Mouse (Mus musculus): ENCODE data around the gene Pdlim4.
"Not testable (repeated sequence)": the region's sequence is repeated elsewhere in the genome, so short reads cannot be mapped to it uniquely, and the experiment has no call there.

Pdlim4 gene

DNA sequence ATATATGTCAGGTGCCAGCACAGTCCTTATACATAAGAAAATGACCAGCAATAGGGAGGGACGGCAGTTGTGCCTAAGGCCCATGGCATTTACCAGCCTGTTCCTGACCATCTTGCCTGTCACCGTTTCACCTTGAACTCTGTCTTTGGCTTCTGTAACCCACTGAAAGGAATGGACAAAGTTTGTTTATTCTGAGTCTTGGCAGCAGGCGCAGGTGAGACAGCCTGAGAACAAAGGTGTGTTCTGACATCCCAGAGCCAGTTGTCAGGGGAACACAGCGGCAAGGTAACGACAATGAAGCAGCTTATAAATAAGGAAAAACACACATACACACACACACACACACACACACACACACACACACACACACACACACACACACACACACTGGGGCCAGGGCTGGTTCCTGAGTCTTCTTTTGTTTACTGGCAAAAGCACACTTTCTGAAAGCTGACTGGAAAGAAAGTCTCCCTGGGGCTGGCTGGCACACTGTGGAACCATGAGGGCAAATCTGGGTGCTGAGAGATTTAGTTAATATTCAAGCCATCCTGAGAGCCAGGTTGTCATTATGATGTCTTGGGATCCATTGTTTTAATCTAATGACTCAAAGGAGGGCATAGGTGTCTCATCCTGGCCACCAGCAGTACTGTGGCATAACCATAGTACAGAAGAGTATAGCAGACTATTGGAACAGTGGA lies 47.3 kb downstream of the Pdlim4 start:
- DNase-seq (ENCODE audit: extremely low read depth, low read depth, low spot score) = no peak

DNA sequence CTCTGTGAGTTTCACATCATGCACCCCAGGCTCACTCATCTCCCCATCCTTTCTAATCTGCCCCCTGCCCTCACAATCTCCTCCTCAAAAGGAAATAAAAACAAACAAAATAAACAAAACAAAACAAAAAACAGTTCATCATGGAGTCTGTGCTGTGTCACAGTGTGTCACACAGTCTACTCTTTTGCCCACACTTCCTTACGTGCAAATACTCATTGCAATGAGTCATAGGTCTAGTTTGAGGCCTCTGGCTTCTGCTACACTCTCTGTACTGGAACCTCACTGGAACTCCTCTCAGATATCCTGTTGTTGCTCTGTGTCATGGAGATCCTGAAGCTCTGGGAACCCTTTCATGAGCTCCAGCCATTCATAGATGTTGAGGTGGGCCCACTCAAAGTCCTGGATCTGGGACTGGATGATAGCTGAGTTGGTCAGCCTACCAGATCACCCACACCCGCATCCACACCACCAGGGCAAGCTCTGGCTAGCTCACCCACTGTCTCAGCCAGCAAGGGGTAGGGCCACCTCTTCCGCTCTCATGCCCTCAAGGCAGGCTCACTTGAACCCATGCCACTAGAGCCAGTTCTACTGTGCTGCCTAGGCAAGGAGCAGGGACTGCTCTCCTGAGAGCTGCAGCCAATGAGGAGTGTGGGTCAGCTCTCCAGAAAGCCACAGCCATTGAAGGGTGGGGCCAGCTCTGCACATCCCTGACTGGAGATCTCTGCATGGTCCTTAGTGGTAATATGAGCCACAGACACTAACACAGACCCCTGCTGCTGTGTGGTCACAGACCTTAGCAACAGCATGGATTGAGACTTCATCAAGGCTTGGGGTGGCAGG lies 49.7 kb downstream of the Pdlim4 start:
- DNase-seq (ENCODE audit: extremely low read depth, low read depth, low spot score) = no peak

DNA sequence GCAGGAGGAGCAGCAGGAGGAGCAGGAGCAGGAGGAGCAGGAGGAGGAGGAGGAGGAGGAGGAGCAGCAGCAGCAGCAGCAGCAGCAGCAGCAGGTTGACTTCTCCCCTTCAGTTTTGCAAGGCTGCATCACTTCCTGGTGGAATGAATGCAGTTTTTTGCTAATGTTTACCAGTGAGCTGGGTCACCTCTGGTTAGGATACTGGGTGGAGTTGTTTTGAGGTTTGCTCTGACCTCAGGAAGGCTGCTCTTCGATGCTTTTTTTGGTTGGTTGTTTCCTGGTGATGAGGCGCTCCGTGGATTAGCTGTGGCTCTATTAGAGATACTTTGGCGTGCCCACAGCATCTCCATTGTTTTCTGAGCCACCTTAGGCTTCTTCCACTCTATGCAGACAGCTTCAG lies 51.2 kb downstream of the Pdlim4 start:
- DNase-seq (ENCODE audit: extremely low read depth, low read depth, low spot score) = no peak

DNA sequence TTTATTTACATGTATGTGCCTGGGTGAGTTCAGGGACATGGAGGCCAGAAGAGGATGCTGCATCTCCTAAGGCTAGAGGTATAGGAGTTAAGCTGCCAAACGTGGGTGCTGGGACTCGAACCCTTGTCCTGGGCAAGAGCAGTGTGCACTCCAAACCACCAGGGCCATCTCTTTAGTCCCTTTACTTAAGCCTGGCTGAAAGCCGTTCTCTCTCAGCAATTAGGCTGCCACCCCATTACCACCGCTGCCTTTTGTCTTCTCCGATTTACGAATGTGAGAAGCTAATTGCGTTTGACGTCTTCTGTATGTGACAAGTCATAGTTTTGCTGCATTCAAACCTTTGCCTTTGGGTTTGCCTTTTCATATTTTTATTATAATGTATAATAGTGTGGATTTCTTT lies 52.8 kb downstream of the Pdlim4 start:
- no peak for DNase-seq (ENCODE audit: extremely low read depth, low read depth, low spot score)

DNA sequence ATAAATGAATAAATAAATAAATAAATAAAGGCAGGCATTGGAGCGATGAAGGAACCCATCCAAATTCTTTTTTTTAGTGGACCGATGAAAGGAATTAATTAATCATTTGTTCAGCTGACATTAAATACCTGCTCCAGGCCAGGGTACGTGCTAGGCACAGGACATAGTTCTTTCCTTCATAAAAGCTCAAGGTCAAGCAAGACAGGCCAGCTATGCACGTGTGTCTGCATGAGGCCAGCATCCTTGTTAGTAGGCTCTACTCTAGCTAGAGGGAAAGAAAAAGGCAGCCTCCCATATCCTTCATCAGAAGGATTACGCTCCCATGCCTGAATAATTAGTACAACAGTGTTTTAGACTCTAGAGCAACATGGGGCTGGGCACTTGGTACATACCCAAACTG lies 55.9 kb downstream of the Pdlim4 start:
- no peak for DNase-seq (ENCODE audit: extremely low read depth, low read depth, low spot score)

DNA sequence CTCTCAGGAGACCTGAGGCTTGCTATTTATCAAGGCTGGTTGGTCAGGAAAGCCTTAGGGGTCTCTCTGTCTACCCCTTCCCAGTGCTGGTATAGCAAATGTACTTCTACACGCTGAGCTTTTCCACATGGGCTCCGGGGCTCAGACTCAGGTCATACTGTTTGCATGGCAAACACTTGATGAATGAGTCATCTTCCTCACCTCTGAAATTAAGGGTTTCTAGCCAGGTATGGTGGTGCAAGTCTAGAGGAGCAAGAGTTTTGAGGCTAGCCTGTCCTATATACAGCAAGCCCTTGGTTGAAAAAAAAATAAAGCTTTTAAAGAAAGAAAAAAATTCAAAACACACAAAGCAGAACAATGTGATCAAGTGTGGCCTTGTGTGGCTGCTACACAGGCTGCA lies 57.6 kb downstream of the Pdlim4 start:
- no peak for DNase-seq (ENCODE audit: extremely low read depth, low read depth, low spot score)

DNA sequence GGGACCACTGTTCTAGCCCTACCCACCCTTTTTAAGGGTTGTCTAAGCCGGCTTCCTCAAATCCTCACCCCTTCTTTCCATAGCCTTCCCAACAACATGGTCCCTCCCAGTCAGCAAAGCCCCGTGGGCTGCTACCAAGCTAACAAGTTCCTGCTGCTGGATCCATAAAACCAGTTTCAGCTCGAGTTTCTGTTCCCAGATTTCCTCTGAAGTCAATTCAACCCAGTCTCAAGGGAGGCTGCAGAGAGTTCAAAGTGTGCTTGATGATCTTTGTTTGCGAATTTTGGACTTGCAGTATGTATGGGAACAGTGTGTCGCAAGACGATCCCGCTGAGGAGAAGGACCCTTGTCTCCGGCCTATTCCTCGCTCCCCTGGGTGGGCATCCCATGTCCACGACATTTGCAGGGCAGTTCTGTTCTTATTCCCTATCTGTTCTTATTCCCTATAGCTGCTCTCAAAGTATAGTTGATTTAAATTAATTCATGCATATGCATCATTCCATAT lies 60.3 kb downstream of the Pdlim4 start:
- DNase-seq (ENCODE audit: extremely low read depth, low read depth, low spot score) = no peak

DNA sequence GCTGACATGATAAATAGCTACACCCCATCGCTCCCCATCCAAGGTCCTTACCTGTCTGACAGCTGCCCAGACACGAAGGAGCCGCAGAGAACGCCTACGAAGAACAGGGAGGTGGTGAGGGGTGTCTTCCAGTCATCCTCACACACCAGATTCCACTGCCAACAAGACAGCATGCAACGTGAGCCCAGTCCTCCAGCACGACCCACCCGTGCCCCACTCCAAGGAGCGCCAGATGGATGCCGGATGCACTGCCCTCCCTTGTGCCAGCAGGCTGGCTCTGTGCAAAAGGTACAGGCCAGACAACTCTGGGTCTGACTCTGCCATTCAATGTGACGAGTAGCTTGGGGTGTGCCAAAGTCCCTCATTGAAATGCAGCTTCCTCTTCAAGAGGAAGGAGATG lies 61.1 kb downstream of the Pdlim4 start:
- DNase-seq (ENCODE audit: extremely low read depth, low read depth, low spot score) = no peak

DNA sequence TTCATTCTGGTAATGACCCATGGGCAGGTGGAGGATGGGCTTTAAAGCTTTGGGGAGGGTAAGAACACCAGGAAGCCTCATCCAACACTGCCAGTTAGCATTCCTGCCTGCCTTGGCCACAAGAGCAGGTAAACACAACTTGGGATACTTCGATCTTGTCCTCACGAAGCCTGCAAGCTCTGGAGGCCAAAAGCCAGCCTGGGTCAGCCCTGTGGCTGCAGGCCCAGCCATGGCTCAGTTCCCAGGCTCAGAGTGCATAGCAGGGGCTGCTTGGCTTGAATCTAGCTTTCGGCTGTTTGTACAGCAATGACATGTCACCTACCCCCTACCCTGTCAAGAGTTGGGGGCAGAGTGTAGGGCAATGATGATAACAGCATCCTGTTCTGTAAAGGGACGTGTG lies 61.9 kb downstream of the Pdlim4 start:
- DNase-seq (ENCODE audit: extremely low read depth, low read depth, low spot score) = no peak

DNA sequence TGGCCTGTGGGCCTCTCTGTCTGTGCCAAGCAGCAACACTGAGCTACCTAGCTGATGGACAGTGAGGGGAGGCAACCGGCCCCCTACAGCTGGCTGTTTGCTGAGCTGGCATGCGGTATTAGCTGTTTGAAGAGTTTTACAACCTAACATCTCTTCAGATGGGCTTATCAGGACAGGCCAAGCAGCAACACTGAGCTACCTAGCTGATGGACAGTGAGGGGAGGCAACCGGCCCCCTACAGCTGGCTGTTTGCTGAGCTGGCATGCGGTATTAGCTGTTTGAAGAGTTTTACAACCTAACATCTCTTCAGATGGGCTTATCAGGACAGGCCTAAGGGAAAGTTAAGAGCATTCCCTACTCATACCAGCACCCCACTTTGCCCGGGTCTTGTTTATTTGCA lies 62.5 kb downstream of the Pdlim4 start:
- not testable (repeated sequence) for DNase-seq (ENCODE audit: extremely low read depth, low read depth, low spot score)
